Mouse (Mus musculus) neural tube, embryonic 11.5 days (tissue): ENCODE data around the gene Vps13d. TPM values are rescaled to one million over a fixed set of nuclear protein-coding genes. Genes with fewer than 3 reads are reported as not detected.

Source experiments
- ATAC-seq: fragments of 200-750 bp; cut with Nextera tagmentation; 2 replicates; pipeline ENCODE4 v1.8.0; 2017; ENCODE audit warnings: moderate number of reproducible peaks, mild to moderate bottlenecking, moderate TSS enrichment, moderate library complexity; ENCODE audit not compliant: insufficient read depth, low FRiP score, low TSS enrichment
- DNase-seq: peaks from one replicate; pipeline ENCODE4 v3.0.0-alpha.2; 2015; ENCODE audit warnings: low spot score
- H3K27ac ChIP-seq: fragments of 300-500 bp; sonication (generic); 2 replicates; pipeline ENCODE4 v1.5.1; 2014; ENCODE audit warnings: low read depth, mild to moderate bottlenecking, low read length
- H3K27me3 ChIP-seq: fragments of 300-500 bp; sonication (generic); 2 replicates; pipeline ENCODE4 v1.6.1; 2014; ENCODE audit warnings: mild to moderate bottlenecking, low read length, mixed read lengths; ENCODE audit not compliant: control insufficient read depth, insufficient read depth
- H3K36me3 ChIP-seq: fragments of 300-500 bp; sonication (generic); 2 replicates; pipeline ENCODE4 v1.6.1; 2014; ENCODE audit warnings: mild to moderate bottlenecking, low read length, moderate library complexity, mixed read lengths; ENCODE audit not compliant: control insufficient read depth, insufficient read depth
- H3K4me1 ChIP-seq: fragments of 300-500 bp; sonication (generic); 2 replicates; pipeline ENCODE4 v1.6.1; 2014; ENCODE audit warnings: low read length, mixed read lengths; ENCODE audit not compliant: control insufficient read depth, insufficient read depth
- H3K4me2 ChIP-seq: fragments of 300-500 bp; sonication (generic); 2 replicates; pipeline ENCODE4 v1.6.1; 2014; ENCODE audit warnings: low read depth, mild to moderate bottlenecking, moderate library complexity
- H3K4me3 ChIP-seq: fragments of 300-500 bp; sonication (generic); 2 replicates; pipeline ENCODE4 v1.5.1; 2014; ENCODE audit warnings: low read depth, low read length
- H3K9ac ChIP-seq: fragments of 300-500 bp; sonication (generic); 2 replicates; pipeline ENCODE4 v1.6.1; 2014; ENCODE audit warnings: mild to moderate bottlenecking, low read length
- H3K9me3 ChIP-seq: fragments of 300-500 bp; sonication (generic); 2 replicates; pipeline ENCODE4 v1.6.1; 2016; ENCODE audit warnings: low read length; ENCODE audit not compliant: control insufficient read depth
- WGBS: fragments of 180-500 bp; shearing (Covaris S2); extraction: QIAGEN DNeasy Blood & Tissue Kit; methylation state at CpG from one replicate; pipeline ENCODE4 v1.1.7; 2014; 5-methylcytosine and 5-hydroxymethylcytosine counted together
- polyA plus RNA-seq: library from polyadenylated mRNA; unstranded; fragments of >200 nt; fragmentation: Nextera tagmentation; extraction: Ambion mirVana; gene quantifications from 2 replicates; pipeline ENCODE4 v1.2.1, GENCODE M21; 2014

Gene Vps13d
- polyA plus RNA-seq, 1 experiment from 2014 or later = 14.3 TPM

- WGBS = 53% methylated on average over 8 of the region's 8 CpGs
- no peaks in the 10 kb centered on the region for H3K36me3 ChIP-seq
- H3K9ac ChIP-seq = no peak overlapping the region
- H3K27me3 ChIP-seq = no peaks in the 10 kb centered on the region
- no peak overlapping the region for H3K4me2 ChIP-seq
- 0 out of 2 replicates have a peak overlapping the region, but pooled peaks have one; percentile 24 for H3K27ac ChIP-seq
- H3K4me3 ChIP-seq = no peak overlapping the region
- no peak for DNase-seq
- peaks cover 11% of the 10 kb centered on the region; the same call in 1 of the 2 replicates for H3K4me1 ChIP-seq
- H3K9me3 ChIP-seq = no peaks in the 10 kb centered on the region
- ATAC-seq = no peak; the same call in 1 of the 2 replicates
These were observed 210.9 kb downstream of the Vps13d start for GRCm38 (mm10) chr4:144983821-144984371.

DNA sequence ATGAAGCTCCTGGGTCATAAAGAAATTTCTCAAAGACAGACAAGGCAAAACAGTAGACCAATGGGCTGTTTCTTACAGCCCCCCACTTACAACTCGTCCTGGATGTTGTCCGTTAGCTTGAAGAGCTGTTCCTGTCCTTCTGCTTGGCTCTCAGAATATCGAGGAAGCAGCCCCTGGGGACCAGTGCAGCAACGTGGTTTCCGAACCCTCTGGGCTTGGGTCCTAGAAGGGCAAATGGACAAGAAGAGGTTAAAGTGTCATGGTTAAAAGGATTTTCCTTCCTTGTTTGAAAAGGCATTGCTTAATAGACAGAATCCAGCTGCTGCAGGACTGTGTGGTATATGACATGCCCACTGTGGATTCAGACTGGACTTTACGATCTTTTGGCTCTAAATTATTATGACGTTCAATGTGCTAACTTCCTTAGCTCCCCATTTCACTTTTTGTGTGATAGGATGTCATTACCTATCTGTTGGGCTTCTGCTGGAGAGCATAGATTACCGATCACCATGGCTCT, 211.5 kb downstream of the Vps13d start:
- Histone ChIP-seq H3K4me3 (no peak overlapping the region), H3K9me3 (no peaks in the 10 kb centered on the region), H3K27ac (no peak overlapping the region), H3K9ac (no peak overlapping the region), H3K4me1 (peaks cover 5% of the 10 kb centered on the region; the same call in 1 of the 2 replicates), H3K36me3 (no peaks in the 10 kb centered on the region), H3K4me2 (no peak overlapping the region), H3K27me3 (no peaks in the 10 kb centered on the region)
- ATAC-seq (no peak), DNase-seq (no peak)
- 53% methylated on average over 8 of the region's 8 CpGs for WGBS

- Histone ChIP-seq H3K4me2 (no peak overlapping the region), H3K4me3 (no peak overlapping the region), H3K9ac (no peak overlapping the region), H3K27me3 (no peaks in the 10 kb centered on the region), H3K27ac (no peak overlapping the region), H3K9me3 (no peaks in the 10 kb centered on the region), H3K36me3 (no peaks in the 10 kb centered on the region), H3K4me1 (peaks cover 5% of the 10 kb centered on the region; the same call in 1 of the 2 replicates)
- ATAC-seq (no peak), DNase-seq (no peak)
- WGBS = 62% methylated on average over 8 of the region's 8 CpGs
These were observed 213.8 kb downstream of the Vps13d start for GRCm38 (mm10) chr4:144980811-144981551.

DNA sequence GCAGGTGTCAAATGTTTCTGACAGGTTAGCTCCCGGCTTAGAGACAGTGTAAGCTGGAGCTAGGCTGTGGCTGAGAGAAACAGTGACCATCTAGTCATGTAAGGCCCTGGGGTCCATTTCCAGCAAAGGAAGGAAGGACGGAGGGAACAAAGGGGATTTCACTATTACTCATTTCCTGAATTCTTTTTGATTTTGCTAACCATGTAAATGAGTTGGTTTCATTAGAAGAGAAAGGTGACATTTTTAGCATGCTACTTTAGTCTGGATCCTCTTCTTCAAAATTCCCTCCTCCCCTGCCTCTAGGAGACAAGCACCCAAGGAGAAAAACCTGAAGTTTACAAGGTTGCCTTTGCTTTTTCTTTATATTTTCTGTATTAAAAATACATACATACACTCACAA, 214.7 kb downstream of the Vps13d start:
- 75% methylated on average over 2 of the region's 2 CpGs for WGBS
- DNase-seq (no peak), ATAC-seq (no peak)
- peaks cover 5% of the 10 kb centered on the region; the same call in 1 of the 2 replicates for H3K4me1 ChIP-seq
- H3K9me3 ChIP-seq = no peaks in the 10 kb centered on the region
- no peak overlapping the region for H3K27ac ChIP-seq
- no peak overlapping the region for H3K4me3 ChIP-seq
- H3K9ac ChIP-seq = no peak overlapping the region
- H3K36me3 ChIP-seq = no peaks in the 10 kb centered on the region
- no peak overlapping the region for H3K4me2 ChIP-seq
- no peaks in the 10 kb centered on the region for H3K27me3 ChIP-seq

- H3K9ac ChIP-seq = no peak overlapping the region
- no peak for ATAC-seq
- no peak for DNase-seq
- no peak overlapping the region for H3K4me2 ChIP-seq
- H3K9me3 ChIP-seq = no peaks in the 10 kb centered on the region
- H3K36me3 ChIP-seq = no peaks in the 10 kb centered on the region
- H3K27ac ChIP-seq = no peak overlapping the region
- peaks cover 2% of the 10 kb centered on the region; the same call in 1 of the 2 replicates for H3K4me1 ChIP-seq
- H3K4me3 ChIP-seq = no peak overlapping the region
- H3K27me3 ChIP-seq = no peaks in the 10 kb centered on the region
- 91% methylated on average over 6 of the region's 6 CpGs for WGBS
These were observed 216.8 kb downstream of the Vps13d start for GRCm38 (mm10) chr4:144978039-144978438.

DNA sequence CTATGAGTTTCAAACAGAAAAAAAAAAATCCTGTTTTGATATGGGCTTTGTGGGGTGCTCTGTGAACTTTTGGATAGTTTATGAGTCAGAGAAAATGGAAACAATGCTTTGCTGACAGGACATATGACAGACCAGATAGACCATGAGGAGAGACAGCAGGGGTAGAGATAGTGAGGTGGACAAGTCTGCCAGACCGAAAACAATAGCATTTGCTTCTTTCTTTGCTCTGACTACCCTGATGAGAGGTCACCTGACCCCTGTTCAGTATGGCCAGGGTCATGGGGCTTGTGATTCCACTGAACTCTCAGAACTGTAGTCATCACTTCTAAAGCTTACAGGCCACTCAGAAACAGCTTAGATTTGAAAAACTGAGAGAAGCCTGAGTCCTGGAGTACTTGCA, 217.7 kb downstream of the Vps13d start:
- H3K9ac ChIP-seq = no peak overlapping the region
- H3K9me3 ChIP-seq = no peaks in the 10 kb centered on the region
- no peak overlapping the region for H3K27ac ChIP-seq
- no peaks in the 10 kb centered on the region for H3K27me3 ChIP-seq
- no peak for DNase-seq
- H3K4me3 ChIP-seq = no peak overlapping the region
- H3K4me2 ChIP-seq = no peak overlapping the region
- 72% methylated on average over 1 of the region's 1 CpGs for WGBS
- H3K36me3 ChIP-seq = no peaks in the 10 kb centered on the region
- H3K4me1 ChIP-seq = peaks cover 2% of the 10 kb centered on the region; the same call in 1 of the 2 replicates
- ATAC-seq = no peak

- Histone ChIP-seq H3K9me3 (no peaks in the 10 kb centered on the region), H3K4me2 (no peak overlapping the region), H3K27me3 (no peaks in the 10 kb centered on the region), H3K4me1 (no peaks in the 10 kb centered on the region; the same call in 1 of the 2 replicates), H3K4me3 (no peak overlapping the region), H3K27ac (no peak overlapping the region), H3K36me3 (no peaks in the 10 kb centered on the region), H3K9ac (no peak overlapping the region)
- no peak for ATAC-seq
- WGBS = 33% methylated on average over 2 of the region's 2 CpGs
- DNase-seq = no peak
These were observed 219.3 kb downstream of the Vps13d start for GRCm38 (mm10) chr4:144975505-144975904.

GRCm38 (mm10) chr4:144974458-144974857, 220.3 kb downstream of the Vps13d start:
- no peaks in the 10 kb centered on the region for H3K9me3 ChIP-seq
- DNase-seq (no peak), ATAC-seq (no peak)
- no peak overlapping the region for H3K9ac ChIP-seq
- no peaks in the 10 kb centered on the region for H3K27me3 ChIP-seq
- no peak overlapping the region for H3K4me3 ChIP-seq
- H3K4me1 ChIP-seq = no peaks in the 10 kb centered on the region; the same call in 1 of the 2 replicates
- H3K36me3 ChIP-seq = no peaks in the 10 kb centered on the region
- no peak overlapping the region for H3K27ac ChIP-seq
- H3K4me2 ChIP-seq = no peak overlapping the region
- 77% methylated on average over 3 of the region's 3 CpGs for WGBS
